Comparison of ENCODE assay signal across 10 mouse cellular contexts in the genomic region with DNA sequence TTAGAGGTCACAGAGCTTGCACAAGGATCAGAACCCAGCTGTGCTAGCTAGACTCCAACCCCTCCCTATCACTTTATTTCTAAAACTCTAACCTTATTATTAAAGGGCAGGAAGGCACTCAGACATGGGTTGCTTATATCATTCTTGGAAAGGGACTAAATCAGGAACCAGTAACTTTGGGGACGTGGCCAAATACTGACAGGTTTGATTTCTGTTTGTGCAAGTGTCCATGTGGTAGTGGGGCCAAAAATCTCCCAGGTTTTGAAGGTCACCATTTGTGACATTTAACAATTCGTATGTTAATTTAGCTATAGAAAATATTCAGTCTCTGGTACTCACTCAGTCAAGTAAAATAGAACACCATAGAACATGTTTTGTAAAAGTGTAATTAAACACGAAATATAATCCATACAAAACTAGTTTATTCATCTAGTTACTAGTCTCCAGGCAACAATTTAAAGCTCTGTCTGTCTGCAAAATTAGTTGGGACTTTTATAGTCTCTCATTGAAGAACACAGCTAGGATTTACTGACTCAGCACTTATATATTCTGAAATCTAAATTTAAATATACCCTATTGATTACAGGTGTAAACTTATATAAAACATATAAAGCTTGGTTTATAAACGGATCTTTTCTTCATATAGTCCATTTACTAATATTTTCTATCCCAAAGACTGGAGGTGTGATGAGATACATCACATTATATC. TPM values are rescaled to one million over a fixed set of nuclear protein-coding genes. Genes with fewer than 3 reads are reported as not detected.
DNase-seq lines count a peak whose midpoint lies in the region; ATAC-seq lines count a peak whose summit lies in the region.
"Had no signal": no experiment of that assay in that cellular context is flagged by ENCODE, and none has a peak within 500 bp of the region (broad histone marks: within the 10 kb centered on the region; RNA-seq: fewer than 3 reads in every experiment).

No protein-coding gene starts in this region.

- H3K4me3 ChIP-seq in kidney, embryonic 14.5 days (ENCODE audit: low read length): peak overlapping the region; percentile 77; the same call in 1 of the 2 replicates
- H3K4me3 ChIP-seq in embryonic facial prominence, embryonic 13.5 days: no peak overlapping the region
- H3K4me3 ChIP-seq in midbrain, embryonic 10.5 days: peak overlapping the region; percentile 87

- no peaks in the 10 kb centered on the region for H3K36me3 ChIP-seq in kidney, embryonic 14.5 days (ENCODE audit: control insufficient read depth, insufficient read depth, low read length)
- no peaks in the 10 kb centered on the region for H3K36me3 ChIP-seq in embryonic facial prominence, embryonic 13.5 days
- H3K36me3 ChIP-seq in midbrain, embryonic 10.5 days: no peaks in the 10 kb centered on the region

- no peak overlapping the region for H3K27ac ChIP-seq in kidney, embryonic 14.5 days (ENCODE audit: low read depth, low read length)
- no peak overlapping the region for H3K27ac ChIP-seq in embryonic facial prominence, embryonic 13.5 days
- no peak overlapping the region for H3K27ac ChIP-seq in midbrain, embryonic 10.5 days (replicated peaks)

- 65% methylated on average over 4 of the region's 4 CpGs for WGBS in kidney, embryonic 14.5 days
- WGBS in embryonic facial prominence, embryonic 13.5 days: 64% methylated on average over 4 of the region's 4 CpGs
- WGBS in midbrain, embryonic 10.5 days: 62% methylated on average over 4 of the region's 4 CpGs

- no peaks in the 10 kb centered on the region for H3K9me3 ChIP-seq in kidney, embryonic 14.5 days (ENCODE audit: control insufficient read depth, low read length)
- H3K9me3 ChIP-seq in embryonic facial prominence, embryonic 13.5 days: no peaks in the 10 kb centered on the region
- H3K9me3 ChIP-seq in midbrain, embryonic 10.5 days (replicated peaks): no peaks in the 10 kb centered on the region

- peak overlapping the region; percentile 58; the same call in 1 of the 2 replicates for H3K4me2 ChIP-seq in kidney, embryonic 14.5 days (replicated peaks; ENCODE audit: low read depth, low read length)
- H3K4me2 ChIP-seq in embryonic facial prominence, embryonic 13.5 days: peak overlapping the region; percentile 63

- H3K4me1 ChIP-seq in kidney, embryonic 14.5 days (ENCODE audit: control insufficient read depth, insufficient read depth, low read length): no peaks in the 10 kb centered on the region
- no peaks in the 10 kb centered on the region for H3K4me1 ChIP-seq in embryonic facial prominence, embryonic 13.5 days
- H3K4me1 ChIP-seq in midbrain, embryonic 10.5 days: peaks cover 3% of the 10 kb centered on the region; the same call in 1 of the 2 replicates

- H3K27me3 ChIP-seq in kidney, embryonic 14.5 days (ENCODE audit: control insufficient read depth, insufficient read depth, low read length): no peaks in the 10 kb centered on the region
- H3K27me3 ChIP-seq in embryonic facial prominence, embryonic 13.5 days: no peaks in the 10 kb centered on the region
- no peaks in the 10 kb centered on the region for H3K27me3 ChIP-seq in midbrain, embryonic 10.5 days (ENCODE audit: low read depth, poor library complexity, severe bottlenecking)

- no peak for ATAC-seq in kidney, embryonic 14.5 days (ENCODE audit: low FRiP score, low TSS enrichment)
- no peak for ATAC-seq in embryonic facial prominence, embryonic 13.5 days (ENCODE audit: insufficient number of reproducible peaks, insufficient read depth, low FRiP score, low TSS enrichment, low read depth)
- ATAC-seq in granulocyte monocyte progenitor cell, adult 5-6 weeks (replicated peaks; ENCODE audit: poor library complexity, severe bottlenecking): no peak
- ATAC-seq: activated CD4-positive, CD25-positive, alpha-beta regulatory T cell, adult 4 months had no signal

- H3K9ac ChIP-seq in kidney, embryonic 14.5 days (ENCODE audit: low read depth, low read length): no peak overlapping the region
- no peak overlapping the region for H3K9ac ChIP-seq in embryonic facial prominence, embryonic 13.5 days

- peak; percentile 5 for DNase-seq in adrenal gland, postnatal 10 days
- no peak for DNase-seq in adrenal gland, adult 8-10 months
- DNase-seq in kidney, postnatal 14 days: no peak
- DNase-seq in midbrain, embryonic 10.5 days (ENCODE audit: low spot score): no peak
- no peak for DNase-seq in frontal cortex, postnatal 14 days (ENCODE audit: low spot score in 2 of 2)

RNA-seq across cellular contexts. Expression of a gene that starts 1.5 kb away (rescaled TPM):
- total RNA-seq in adrenal gland, postnatal 10 days (2021): 10 to 100 TPM; 36.6 to 73.5 TPM
- 10 to 100 TPM; 46.4 to 75.7 (median 62.6) TPM for total RNA-seq in adrenal gland, adult 8-10 months (2022)
- polyA plus RNA-seq in kidney, embryonic 14.5 days (2014; fragmentation: Nextera tagmentation; extraction: Ambion mirVana): 22.4 and 27.1 TPM in 2 replicates
- polyA plus RNA-seq in embryonic facial prominence, embryonic 13.5 days (2015; fragmentation: Nextera tagmentation; extraction: Ambion mirVana): 24.2 and 26.5 TPM in 2 replicates
- 30.3 and 33.9 TPM in 2 replicates for polyA plus RNA-seq in midbrain, embryonic 10.5 days (2016; fragmentation: Nextera tagmentation; extraction: Ambion mirVana)
- total RNA-seq in granulocyte monocyte progenitor cell, adult 5-6 weeks (2014; fragmentation: Nextera tagmentation): 30.2 and 41.1 TPM in 2 replicates
- 40.1 and 46.0 TPM in 2 replicates for total RNA-seq in granulocyte monocyte progenitor cell, adult 5-6 weeks (2017)

RNA-seq across cellular contexts. Expression of a gene that starts 15.2 kb away (rescaled TPM):
- total RNA-seq in adrenal gland, postnatal 10 days (2021): not detected
- total RNA-seq in adrenal gland, adult 8-10 months (2022): not detected
- not detected in 2 replicates for polyA plus RNA-seq in kidney, embryonic 14.5 days (2014; fragmentation: Nextera tagmentation; extraction: Ambion mirVana)
- polyA plus RNA-seq in embryonic facial prominence, embryonic 13.5 days (2015; fragmentation: Nextera tagmentation; extraction: Ambion mirVana): not detected in 2 replicates
- polyA plus RNA-seq in midbrain, embryonic 10.5 days (2016; fragmentation: Nextera tagmentation; extraction: Ambion mirVana): not detected in 2 replicates
- not detected in 2 replicates for total RNA-seq in granulocyte monocyte progenitor cell, adult 5-6 weeks (2014; fragmentation: Nextera tagmentation)
- total RNA-seq in granulocyte monocyte progenitor cell, adult 5-6 weeks (2017): not detected in 2 replicates
- polyA plus RNA-seq: activated CD4-positive, CD25-positive, alpha-beta regulatory T cell, adult 4 months; spleen, adult 2 months had no signal
